Mouse (Mus musculus) ZHBTc4 (cell line): Measurements from ENCODE around the gene Elf4.
A peak's percentile ranks its signal among the peaks of the same experiment; 100 is the strongest.
"Not testable (repeated sequence)": the region's sequence is repeated elsewhere in the genome, so short reads cannot be mapped to it uniquely, and the experiment has no call there.

Experiments used
- DNase-seq: peaks from one replicate; pipeline ENCODE4 v3.0.0-alpha.2; 2011; ENCODE audit warnings: low read depth, low spot score

Elf4 gene

GRCm38 (mm10) chrX:48439036-48439435 lies 23.9 kb downstream of the Elf4 start:
- DNase-seq, result peak; percentile 19

GRCm38 (mm10) chrX:48436082-48436481 lies 26.9 kb downstream of the Elf4 start:
- DNase-seq, result not testable (repeated sequence)

GRCm38 (mm10) chrX:48435477-48435900 lies 27.4 kb downstream of the Elf4 start:
- no peak for DNase-seq

GRCm38 (mm10) chrX:48434251-48434650 lies 28.7 kb downstream of the Elf4 start:
- DNase-seq, result no peak

- DNase-seq, result peak; percentile 47
These were observed 29.4 kb downstream of the Elf4 start for GRCm38 (mm10) chrX:48433527-48433899.

- peak; percentile 48 for DNase-seq
These were observed 30.1 kb downstream of the Elf4 start for GRCm38 (mm10) chrX:48432599-48433526.

- peak; percentile 74 for DNase-seq
These were observed 33.4 kb downstream of the Elf4 start for GRCm38 (mm10) chrX:48429538-48429937.

- no peak for DNase-seq
These were observed 33.8 kb downstream of the Elf4 start for GRCm38 (mm10) chrX:48429100-48429499.

- no peak for DNase-seq
These were observed 34.3 kb downstream of the Elf4 start for GRCm38 (mm10) chrX:48428642-48429041.

GRCm38 (mm10) chrX:48428241-48428640 lies 34.7 kb downstream of the Elf4 start:
- no peak for DNase-seq

GRCm38 (mm10) chrX:48425280-48425679 lies 37.7 kb downstream of the Elf4 start:
- DNase-seq, result peak; percentile 22

- peak; percentile 19 for DNase-seq
These were observed 38.3 kb downstream of the Elf4 start for GRCm38 (mm10) chrX:48424583-48424982.

GRCm38 (mm10) chrX:48423671-48424070 lies 39.3 kb downstream of the Elf4 start:
- no peak for DNase-seq

GRCm38 (mm10) chrX:48422986-48423385 lies 39.9 kb downstream of the Elf4 start:
- DNase-seq, result peak; percentile 70

- DNase-seq, result no peak
These were observed 44.5 kb downstream of the Elf4 start for GRCm38 (mm10) chrX:48418417-48418816.

- DNase-seq, result no peak
These were observed 48.6 kb downstream of the Elf4 start for GRCm38 (mm10) chrX:48414291-48414690.

GRCm38 (mm10) chrX:48412629-48413028 lies 50.3 kb downstream of the Elf4 start:
- DNase-seq, result no peak

- no peak for DNase-seq
These were observed 52.5 kb downstream of the Elf4 start for GRCm38 (mm10) chrX:48410388-48410776.

GRCm38 (mm10) chrX:48409611-48410387 lies 53.1 kb downstream of the Elf4 start:
- peak; percentile 88 for DNase-seq

- no peak for DNase-seq
These were observed 57.8 kb downstream of the Elf4 start for GRCm38 (mm10) chrX:48405141-48405540.

GRCm38 (mm10) chrX:48399994-48400393 lies 62.9 kb downstream of the Elf4 start:
- DNase-seq, result no peak

- DNase-seq, result no peak
These were observed 73.6 kb downstream of the Elf4 start for GRCm38 (mm10) chrX:48389380-48389779.

- DNase-seq, result no peak
These were observed 77.0 kb downstream of the Elf4 start for GRCm38 (mm10) chrX:48385927-48386326.
